26 mouse cellular contexts compared by ENCODE assay signal in genomic region chr2:26636325-26636635, GRCm38 (mm10). TPM values are rescaled to one million over a fixed set of nuclear protein-coding genes. Genes with fewer than 3 reads are reported as not detected.
"Had no signal": no experiment of that assay in that cellular context is flagged by ENCODE, and none has a peak within 500 bp of the region (broad histone marks: within the 10 kb centered on the region; RNA-seq: fewer than 3 reads in every experiment).

No protein-coding gene starts in this region.

- H3K9ac ChIP-seq: kidney, embryonic 15.5 days; limb, embryonic 12.5 days; limb, embryonic 15.5 days; liver, embryonic 14.5 days; lung, embryonic 15.5 days had no signal

- H3K27ac ChIP-seq: kidney, embryonic 15.5 days; limb, embryonic 15.5 days; liver, embryonic 14.5 days; lung, embryonic 15.5 days had no signal

- DNase-seq: kidney, adult 8-10 months; kidney, postnatal 10 days; kidney, postnatal 36 days; left cerebral cortex, postnatal 4 days; lung, adult 18-20 months; lung, postnatal 10 days; lung, postnatal 36 days; midbrain, embryonic 14.5 days; thymus, postnatal 25 days had no signal

- H3K27me3 ChIP-seq: kidney, embryonic 15.5 days; limb, embryonic 12.5 days; limb, embryonic 15.5 days; lung, embryonic 15.5 days had no signal

- H3K4me3 ChIP-seq: kidney, embryonic 15.5 days; limb, embryonic 12.5 days; limb, embryonic 15.5 days; lung, embryonic 15.5 days had no signal

- H3K9me3 ChIP-seq: kidney, embryonic 15.5 days; limb, embryonic 12.5 days; limb, embryonic 15.5 days; lung, embryonic 15.5 days; megakaryocyte, embryonic 14.5 days had no signal

- H3K4me2 ChIP-seq: kidney, embryonic 15.5 days; limb, embryonic 12.5 days; limb, embryonic 15.5 days; lung, embryonic 15.5 days; midbrain, embryonic 11.5 days had no signal

RNA-seq across cellular contexts. Expression of gene Lcn4, which starts 34.8 kb away (rescaled TPM):
- total RNA-seq: layer of hippocampus, postnatal 14 days; left cerebral cortex, adult 8-10 months; left cerebral cortex, postnatal 14 days; left cerebral cortex, postnatal 4 days; midbrain, postnatal 0 days had no signal
- polyA plus RNA-seq: kidney, embryonic 15.5 days; limb, embryonic 12.5 days; limb, embryonic 15.5 days; liver, embryonic 14.5 days; lung, embryonic 15.5 days; midbrain, embryonic 11.5 days; midbrain, embryonic 14.5 days; midbrain, postnatal 0 days; neural tube, embryonic 11.5 days; neural tube, embryonic 14.5 days; small intestine, adult 2 months; stomach, embryonic 16.5 days had no signal

RNA-seq across cellular contexts. Expression of gene Gm20532, which starts 49.8 kb away (rescaled TPM):
- total RNA-seq: layer of hippocampus, postnatal 14 days; left cerebral cortex, adult 8-10 months; left cerebral cortex, postnatal 14 days; left cerebral cortex, postnatal 4 days; midbrain, postnatal 0 days had no signal
- polyA plus RNA-seq: kidney, embryonic 15.5 days; limb, embryonic 15.5 days; liver, embryonic 14.5 days; lung, embryonic 15.5 days; midbrain, embryonic 11.5 days; midbrain, embryonic 14.5 days; neural tube, embryonic 11.5 days; neural tube, embryonic 14.5 days; small intestine, adult 2 months; spleen, adult 2 months; stomach, embryonic 16.5 days; thymus, postnatal 0 days had no signal
